Comparison of ENCODE assay signal across 12 mouse cellular contexts in the genomic region with DNA sequence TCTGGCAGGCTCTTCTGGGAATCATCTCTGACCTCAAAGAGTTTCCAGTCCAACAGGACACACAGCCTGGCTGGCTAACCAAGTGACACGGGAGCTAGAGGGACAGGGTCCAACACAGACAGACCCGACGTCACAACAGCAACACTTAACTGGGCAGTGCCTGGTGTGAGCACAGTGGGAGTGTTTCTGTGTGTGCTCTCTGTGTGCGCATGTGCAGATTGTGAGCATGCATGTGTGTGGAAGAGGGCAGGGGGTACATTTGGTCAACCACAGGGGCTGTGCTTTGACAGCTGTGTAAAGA. TPM values are rescaled to one million over a fixed set of nuclear protein-coding genes. Genes with fewer than 3 reads are reported as not detected.
DNase-seq lines count a peak whose midpoint lies in the region; ATAC-seq lines count a peak whose summit lies in the region.
"Had no signal": no experiment of that assay in that cellular context is flagged by ENCODE, and none has a peak within 500 bp of the region (broad histone marks: within the 10 kb centered on the region; RNA-seq: fewer than 3 reads in every experiment).

No protein-coding gene starts in this region.

- no peak overlapping the region for H3K4me3 ChIP-seq in embryonic facial prominence, embryonic 12.5 days
- no peak overlapping the region for H3K4me3 ChIP-seq in embryonic facial prominence, embryonic 10.5 days
- H3K4me3 ChIP-seq in kidney, embryonic 16.5 days (ENCODE audit: low read length) = no peak overlapping the region
- no peak overlapping the region for H3K4me3 ChIP-seq in hindbrain, embryonic 14.5 days (replicated peaks; ENCODE audit: low read length)
- H3K4me3 ChIP-seq: erythroblast, embryonic 14.5 days had no signal

- no peaks in the 10 kb centered on the region for H3K9me3 ChIP-seq in embryonic facial prominence, embryonic 12.5 days
- no peaks in the 10 kb centered on the region for H3K9me3 ChIP-seq in embryonic facial prominence, embryonic 10.5 days
- H3K9me3 ChIP-seq in kidney, embryonic 16.5 days (ENCODE audit: low read length) = no peaks in the 10 kb centered on the region
- H3K9me3 ChIP-seq in hindbrain, embryonic 14.5 days (ENCODE audit: control insufficient read depth, low read length) = no peaks in the 10 kb centered on the region

- 68% methylated on average over 4 of the region's 4 CpGs for WGBS in embryonic facial prominence, embryonic 12.5 days
- WGBS in embryonic facial prominence, embryonic 10.5 days = 65% methylated on average over 4 of the region's 4 CpGs
- WGBS in kidney, embryonic 16.5 days = 74% methylated on average over 4 of the region's 4 CpGs
- WGBS in hindbrain, embryonic 14.5 days = 64% methylated on average over 4 of the region's 4 CpGs

- peaks cover 22% of the 10 kb centered on the region for H3K4me1 ChIP-seq in embryonic facial prominence, embryonic 12.5 days
- peaks cover 49% of the 10 kb centered on the region for H3K4me1 ChIP-seq in embryonic facial prominence, embryonic 10.5 days
- H3K4me1 ChIP-seq in kidney, embryonic 16.5 days (ENCODE audit: insufficient read depth, low read length) = peaks cover 15% of the 10 kb centered on the region
- 0 out of 2 replicates have a peak, but pooled peaks cover 3% of the 10 kb centered on the region for H3K4me1 ChIP-seq in hindbrain, embryonic 14.5 days (replicated peaks; ENCODE audit: control insufficient read depth, insufficient read depth, low read length)

- H3K36me3 ChIP-seq in embryonic facial prominence, embryonic 12.5 days = no peaks in the 10 kb centered on the region
- H3K36me3 ChIP-seq in embryonic facial prominence, embryonic 10.5 days (replicated peaks) = no peaks in the 10 kb centered on the region
- no peaks in the 10 kb centered on the region for H3K36me3 ChIP-seq in kidney, embryonic 16.5 days (ENCODE audit: insufficient read depth, low read length)
- no peaks in the 10 kb centered on the region for H3K36me3 ChIP-seq in hindbrain, embryonic 14.5 days (replicated peaks; ENCODE audit: control insufficient read depth, insufficient read depth)

- no peak overlapping the region for H3K27ac ChIP-seq in embryonic facial prominence, embryonic 12.5 days
- H3K27ac ChIP-seq in embryonic facial prominence, embryonic 10.5 days (replicated peaks) = no peak overlapping the region
- no peak overlapping the region for H3K27ac ChIP-seq in kidney, embryonic 16.5 days (ENCODE audit: low read length)
- no peak overlapping the region for H3K27ac ChIP-seq in hindbrain, embryonic 14.5 days
- H3K27ac ChIP-seq: liver, embryonic 14.5 days had no signal

- H3K9ac ChIP-seq in embryonic facial prominence, embryonic 12.5 days = no peak overlapping the region
- H3K9ac ChIP-seq in kidney, embryonic 16.5 days (replicated peaks; ENCODE audit: low read length) = no peak overlapping the region
- no peak overlapping the region for H3K9ac ChIP-seq in hindbrain, embryonic 14.5 days
- H3K9ac ChIP-seq: liver, embryonic 14.5 days had no signal

- no peaks in the 10 kb centered on the region for H3K27me3 ChIP-seq in embryonic facial prominence, embryonic 12.5 days
- H3K27me3 ChIP-seq in embryonic facial prominence, embryonic 10.5 days (replicated peaks; ENCODE audit: low read depth, poor library complexity, severe bottlenecking) = peaks cover 40% of the 10 kb centered on the region
- 0 out of 2 replicates have a peak, but pooled peaks cover 4% of the 10 kb centered on the region for H3K27me3 ChIP-seq in kidney, embryonic 16.5 days (ENCODE audit: insufficient read depth, low read length)
- H3K27me3 ChIP-seq in hindbrain, embryonic 14.5 days (ENCODE audit: control insufficient read depth, insufficient read depth, low read length) = no peaks in the 10 kb centered on the region

- H3K4me2 ChIP-seq in embryonic facial prominence, embryonic 12.5 days (replicated peaks) = peak overlapping the region; percentile 24; the same call in 1 of the 2 replicates
- no peak overlapping the region for H3K4me2 ChIP-seq in kidney, embryonic 16.5 days (replicated peaks; ENCODE audit: low read depth, low read length)
- 0 out of 2 replicates have a peak overlapping the region, but pooled peaks have one; percentile 13 for H3K4me2 ChIP-seq in hindbrain, embryonic 14.5 days (replicated peaks)

- no peak for ATAC-seq in embryonic facial prominence, embryonic 12.5 days (ENCODE audit: insufficient number of reproducible peaks, insufficient read depth, low FRiP score, low TSS enrichment)
- no peak for ATAC-seq in kidney, embryonic 16.5 days (ENCODE audit: low FRiP score, low TSS enrichment)
- ATAC-seq in hindbrain, embryonic 14.5 days (ENCODE audit: low FRiP score) = no peak; the same call in 1 of the 2 replicates

- no peak for DNase-seq in embryonic facial prominence, embryonic 10.5 days (ENCODE audit: low spot score)
- DNase-seq in kidney, postnatal 36 days = peak; percentile 45 to 49
- peak; percentile 36 for DNase-seq in 3134 (ENCODE audit: extremely low read depth, insufficient read length, low spot score)
- no peak for DNase-seq in hindbrain, embryonic 14.5 days (ENCODE audit: low spot score)
- DNase-seq in left cerebral cortex, adult 18-20 months (ENCODE audit: low spot score in 2 of 2) = no peak
- no peak for DNase-seq in spleen, adult 18-20 months

RNA-seq across cellular contexts. Expression of a gene that starts 11.2 kb away (rescaled TPM):
- 35.9 and 37.6 TPM in 2 replicates for polyA plus RNA-seq in embryonic facial prominence, embryonic 12.5 days (2016; fragmentation: Nextera tagmentation; extraction: Ambion mirVana)
- 36.0 and 38.1 TPM in 2 replicates for polyA plus RNA-seq in embryonic facial prominence, embryonic 10.5 days (2016; fragmentation: Nextera tagmentation; extraction: Ambion mirVana)
- polyA plus RNA-seq in kidney, embryonic 16.5 days (2015; fragmentation: Nextera tagmentation; extraction: Ambion mirVana) = 56.0 and 61.3 TPM in 2 replicates
- polyA plus RNA-seq in hindbrain, embryonic 14.5 days (2014; fragmentation: Nextera tagmentation; extraction: Ambion mirVana) = 54.9 and 58.0 TPM in 2 replicates
- 10 to 100 TPM; 33.2 to 34.9 TPM for total RNA-seq in left cerebral cortex, adult 18-20 months (2021)

RNA-seq across cellular contexts. Expression of a gene that starts 42.4 kb away (rescaled TPM):
- polyA plus RNA-seq in embryonic facial prominence, embryonic 12.5 days (2016; fragmentation: Nextera tagmentation; extraction: Ambion mirVana) = 0.60 and 0.97 TPM in 2 replicates
- 0.59 and 0.82 TPM in 2 replicates for polyA plus RNA-seq in embryonic facial prominence, embryonic 10.5 days (2016; fragmentation: Nextera tagmentation; extraction: Ambion mirVana)
- polyA plus RNA-seq in kidney, embryonic 16.5 days (2015; fragmentation: Nextera tagmentation; extraction: Ambion mirVana) = 9.6 and 10.5 TPM in 2 replicates
- polyA plus RNA-seq in hindbrain, embryonic 14.5 days (2014; fragmentation: Nextera tagmentation; extraction: Ambion mirVana) = 0.08 and 0.27 TPM in 2 replicates
- 1 to 10 TPM in 1 of 2 experiments, under 1 TPM in 1; 0.75 to 2.3 TPM for total RNA-seq in left cerebral cortex, adult 18-20 months (2021)
- polyA plus RNA-seq: erythroblast, embryonic 14.5 days had no signal

RNA-seq across cellular contexts. Expression of a gene that starts 51.7 kb away (rescaled TPM):
- 377 and 433 TPM in 2 replicates for polyA plus RNA-seq in embryonic facial prominence, embryonic 12.5 days (2016; fragmentation: Nextera tagmentation; extraction: Ambion mirVana)
- 271 and 282 TPM in 2 replicates for polyA plus RNA-seq in embryonic facial prominence, embryonic 10.5 days (2016; fragmentation: Nextera tagmentation; extraction: Ambion mirVana)
- polyA plus RNA-seq in kidney, embryonic 16.5 days (2015; fragmentation: Nextera tagmentation; extraction: Ambion mirVana) = 19.0 and 19.5 TPM in 2 replicates
- polyA plus RNA-seq in hindbrain, embryonic 14.5 days (2014; fragmentation: Nextera tagmentation; extraction: Ambion mirVana) = 24.0 and 30.8 TPM in 2 replicates
- total RNA-seq in left cerebral cortex, adult 18-20 months (2021) = under 1 TPM; 0.86 to 0.91 TPM
- total RNA-seq: adrenal gland, postnatal 14 days had no signal
- polyA plus RNA-seq: erythroblast, embryonic 14.5 days; large intestine, adult 2 months had no signal

Comparison
In these comparisons a context has a peak if more than half of its experiments do, and no peak if none do; other contexts are left out.
1. DNase-seq: peak in kidney, postnatal 36 days (2 of 2) and 3134 (single experiment); none in embryonic facial prominence, embryonic 10.5 days (single experiment), hindbrain, embryonic 14.5 days (single experiment), left cerebral cortex, adult 18-20 months (0 of 2) and spleen, adult 18-20 months (0 of 2).